Mouse (Mus musculus) stomach, postnatal 0 days (tissue): Measurements from ENCODE around the gene Tut1. TPM values are rescaled to one million over a fixed set of nuclear protein-coding genes. Genes with fewer than 3 reads are reported as not detected.
"Not testable (repeated sequence)": the region's sequence is repeated elsewhere in the genome, so short reads cannot be mapped to it uniquely, and the experiment has no call there.

Experiments used
- ATAC-seq: fragments of 200-750 bp; cut with Nextera tagmentation; 2 replicates; pipeline ENCODE4 v1.8.0; 2017; ENCODE audit not compliant: low FRiP score, low TSS enrichment
- DNase-seq: peaks from one replicate; pipeline ENCODE4 v3.0.0-alpha.2; 2016; ENCODE audit warnings: low spot score
- H3K27ac ChIP-seq: fragments of 300-500 bp; sonication (generic); replicated peaks from 2 replicates; pipeline ENCODE4 v1.5.1; 2014; ENCODE audit warnings: mild to moderate bottlenecking, control low read depth
- H3K27me3 ChIP-seq: fragments of 300-500 bp; sonication (generic); 2 replicates; pipeline ENCODE4 v1.6.1; 2014; ENCODE audit warnings: low read length; ENCODE audit not compliant: control insufficient read depth, insufficient read depth
- H3K36me3 ChIP-seq: fragments of 300-500 bp; sonication (generic); 2 replicates; pipeline ENCODE4 v1.6.1; 2014; ENCODE audit warnings: low read length, mixed read lengths; ENCODE audit not compliant: control insufficient read depth, insufficient read depth
- H3K4me1 ChIP-seq: fragments of 300-500 bp; sonication (generic); replicated peaks from 2 replicates; pipeline ENCODE4 v1.6.1; 2014; ENCODE audit warnings: antibody characterized with exemption; ENCODE audit not compliant: control insufficient read depth, insufficient read depth
- H3K4me2 ChIP-seq: fragments of 300-500 bp; sonication (generic); replicated peaks from 2 replicates; pipeline ENCODE4 v1.6.1; 2014; ENCODE audit warnings: low read depth, mild to moderate bottlenecking, control low read depth, moderate library complexity
- H3K4me3 ChIP-seq: fragments of 300-500 bp; sonication (generic); 2 replicates; pipeline ENCODE4 v1.5.1; 2014; ENCODE audit warnings: low read depth, low read length, control low read depth
- H3K9ac ChIP-seq: fragments of 300-500 bp; sonication (generic); 2 replicates; pipeline ENCODE4 v1.6.1; 2014; ENCODE audit warnings: mild to moderate bottlenecking, low read length, control low read depth, mixed read lengths
- H3K9me3 ChIP-seq: fragments of 300-500 bp; sonication (generic); 2 replicates; pipeline ENCODE4 v1.6.1; 2016; ENCODE audit warnings: low read length; ENCODE audit not compliant: control insufficient read depth
- CTCF ChIP-seq: IDR thresholded peaks from 2 replicates; pipeline ENCODE4 v1.5.1; 2016; ENCODE audit warnings: antibody characterized with exemption, low read depth, mild to moderate bottlenecking, moderate library complexity
- EP300 ChIP-seq: optimal IDR thresholded peaks from 2 replicates; pipeline ENCODE3; 2016; ENCODE audit warnings: antibody characterized with exemption
- WGBS: fragments of 180-500 bp; shearing (Covaris S2); extraction: QIAGEN DNeasy Blood & Tissue Kit; methylation state at CpG from one replicate; pipeline ENCODE4 v1.1.7; 2014; 5-methylcytosine and 5-hydroxymethylcytosine counted together
- polyA plus RNA-seq: library from polyadenylated mRNA; unstranded; fragments of >200 nt; fragmentation: Nextera tagmentation; extraction: Ambion mirVana; gene quantifications from 2 replicates; pipeline ENCODE4 v1.2.1, GENCODE M21; 2015

Tut1 gene
- polyA plus RNA-seq, 1 experiment from 2014 or later, result 14.9 TPM

- Histone ChIP-seq H3K36me3 (peaks cover 32% of the 10 kb centered on the region), H3K27ac (peak overlapping the region; percentile 79), H3K9me3 (no peaks in the 10 kb centered on the region), H3K4me1 (0 out of 2 replicates have a peak, but pooled peaks cover 3% of the 10 kb centered on the region), H3K9ac (peak overlapping the region; percentile 86), H3K4me2 (peak overlapping the region; percentile 93), H3K4me3 (peak overlapping the region; percentile 82), H3K27me3 (no peaks in the 10 kb centered on the region)
- ATAC-seq (no peak), DNase-seq (no peak)
- TF ChIP-seq EP300 (no peak), CTCF (no peak)
- WGBS, result 0% methylated on average over 8 of the region's 8 CpGs
Measured at GRCm38 (mm10) chr19:8967373-8967743, 13.7 kb downstream of the Tut1 start.

- WGBS, result 3% methylated on average over 8 of the region's 9 CpGs
- peaks cover 28% of the 10 kb centered on the region for H3K36me3 ChIP-seq
- no peak for ATAC-seq
- no peaks in the 10 kb centered on the region for H3K9me3 ChIP-seq
- peak overlapping the region; percentile 86 for H3K9ac ChIP-seq
- no peak for TF ChIP-seq CTCF
- TF ChIP-seq EP300, result no peak
- H3K27me3 ChIP-seq, result no peaks in the 10 kb centered on the region
- 0 out of 2 replicates have a peak, but pooled peaks cover 3% of the 10 kb centered on the region for H3K4me1 ChIP-seq
- H3K4me3 ChIP-seq, result peak overlapping the region; percentile 82
- peak overlapping the region; percentile 93 for H3K4me2 ChIP-seq
- peak overlapping the region; percentile 79; the same call in 1 of the 2 replicates for H3K27ac ChIP-seq
- DNase-seq, result no peak
Measured at GRCm38 (mm10) chr19:8967893-8968292, 14.2 kb downstream of the Tut1 start.

GRCm38 (mm10) chr19:8972491-8972890 lies 18.8 kb downstream of the Tut1 start:
- 74% methylated on average over 8 of the region's 8 CpGs for WGBS

GRCm38 (mm10) chr19:8974638-8975037 lies 21.0 kb downstream of the Tut1 start:
- Histone ChIP-seq H3K27me3 (no peaks in the 10 kb centered on the region), H3K9ac (no peak overlapping the region), H3K4me2 (no peak overlapping the region), H3K4me1 (no peaks in the 10 kb centered on the region), H3K4me3 (no peak overlapping the region), H3K27ac (no peak overlapping the region), H3K9me3 (no peaks in the 10 kb centered on the region), H3K36me3 (peaks cover 56% of the 10 kb centered on the region)
- no peak for DNase-seq
- ATAC-seq, result no peak
- whole genome bisulfite sequencing, result 78% methylated on average over 1 of the region's 1 CpGs
- TF ChIP-seq CTCF (peak; percentile 22; the same call in 1 of the 2 replicates), EP300 (no peak)

More at GRCm38 (mm10) chr19:8972491-8972890, 18.8 kb downstream of the Tut1 start:
- H3K4me3 ChIP-seq, ATAC-seq, H3K4me2 ChIP-seq, H3K9ac ChIP-seq, H3K9me3 ChIP-seq, DNase-seq, H3K27me3 ChIP-seq, H3K27ac ChIP-seq, H3K4me1 ChIP-seq: not testable (repeated sequence)
- H3K36me3 ChIP-seq, result peaks cover 42% of the 10 kb centered on the region

- H3K9ac ChIP-seq, result no peak overlapping the region
- 95% methylated on average over 2 of the region's 2 CpGs for WGBS
- H3K36me3 ChIP-seq, result peaks cover 56% of the 10 kb centered on the region
- H3K4me2 ChIP-seq, result no peak overlapping the region
- TF ChIP-seq CTCF (no peak), EP300 (no peak)
- no peaks in the 10 kb centered on the region for H3K4me1 ChIP-seq
- DNase-seq (no peak), ATAC-seq (no peak)
- H3K27ac ChIP-seq, result no peak overlapping the region
- H3K4me3 ChIP-seq, result no peak overlapping the region
- H3K27me3 ChIP-seq, result no peaks in the 10 kb centered on the region
- H3K9me3 ChIP-seq, result no peaks in the 10 kb centered on the region
Measured at GRCm38 (mm10) chr19:8975491-8975890, 21.8 kb downstream of the Tut1 start.

DNA sequence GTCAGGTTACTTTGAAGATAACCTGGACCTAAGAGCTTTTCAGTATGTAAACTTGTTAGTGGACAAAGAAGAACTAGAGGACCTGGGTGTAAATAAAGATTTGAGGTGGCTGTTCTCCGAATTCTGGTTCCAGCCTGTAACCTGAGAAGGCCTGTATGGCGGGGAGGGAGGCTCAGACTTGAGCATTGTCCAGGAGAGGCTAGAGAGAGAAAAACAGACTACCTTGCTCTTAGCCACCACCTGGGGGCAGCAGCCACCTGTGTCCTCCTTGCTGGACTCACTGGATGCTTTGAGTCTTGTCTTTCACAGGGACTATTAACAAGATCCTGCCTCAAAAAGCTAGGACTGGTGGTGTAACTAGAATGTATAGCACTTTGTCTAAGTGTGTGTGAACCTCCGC lies 22.9 kb downstream of the Tut1 start:
- Histone ChIP-seq H3K4me3 (no peak overlapping the region), H3K27ac (no peak overlapping the region), H3K27me3 (no peaks in the 10 kb centered on the region), H3K9me3 (no peaks in the 10 kb centered on the region), H3K4me2 (no peak overlapping the region), H3K36me3 (peaks cover 47% of the 10 kb centered on the region), H3K9ac (no peak overlapping the region), H3K4me1 (no peaks in the 10 kb centered on the region)
- DNase-seq (peak; percentile 70), ATAC-seq (peak; percentile 88)
- WGBS, result 40% methylated on average over 3 of the region's 3 CpGs
- TF ChIP-seq CTCF (peak; percentile 94), EP300 (no peak)
